Mouse (Mus musculus) kidney, adult 8-10 months (tissue): ENCODE data around the gene Igf1.
A peak's percentile ranks its signal among the peaks of the same experiment; 100 is the strongest.

Source experiments
- DNase-seq, 2 experiments: peaks; one replicate each; pipeline ENCODE4 v3.0.0; 2022

Gene Igf1

DNA sequence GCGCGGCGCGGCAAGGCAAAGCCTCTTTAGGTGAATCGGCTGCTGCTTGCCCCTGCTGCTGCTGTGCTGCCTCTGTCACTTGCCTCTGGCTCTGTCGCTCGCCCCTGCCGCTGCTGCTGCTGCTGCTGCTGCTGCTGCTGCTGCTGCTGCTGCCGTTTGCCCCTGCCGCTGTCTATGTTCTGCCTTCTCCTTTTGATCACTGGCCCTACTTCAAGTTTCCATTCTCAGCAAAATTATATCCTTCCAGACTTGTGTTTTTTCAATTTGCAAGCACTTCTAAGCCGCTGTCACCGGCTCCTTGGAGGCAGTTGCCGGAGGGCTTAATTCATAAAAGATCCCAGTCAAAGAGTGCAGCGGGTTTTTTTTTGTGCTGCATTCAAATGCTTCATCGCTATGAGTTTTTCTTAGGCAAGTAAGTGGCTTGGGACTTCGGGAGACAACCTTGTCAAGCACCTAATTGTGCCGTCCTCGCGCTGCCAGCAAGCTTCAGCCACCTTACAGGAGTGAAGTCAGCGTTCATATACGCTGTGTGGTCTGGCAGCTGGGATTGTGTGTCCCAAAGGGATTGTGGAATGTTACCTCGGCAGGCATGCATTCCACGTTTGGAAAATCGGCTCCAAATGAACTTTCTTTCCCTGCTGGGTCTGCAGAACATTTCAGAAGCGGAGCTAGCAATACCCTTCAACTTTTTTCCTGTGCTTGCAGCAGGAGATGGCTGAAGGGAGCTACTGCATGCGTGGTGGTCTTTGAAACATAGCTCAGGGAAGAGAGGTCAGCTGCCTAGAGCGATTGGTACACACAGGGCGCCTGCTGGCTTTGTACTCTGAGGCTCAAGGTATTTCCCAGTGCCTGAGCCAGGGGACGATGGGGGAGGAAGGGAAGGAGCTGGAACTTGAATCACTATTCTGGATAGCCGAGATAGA, 2.4 kb downstream of the Igf1 start:
- peak in 1 of 2 experiments; percentile 13 for DNase-seq

DNA sequence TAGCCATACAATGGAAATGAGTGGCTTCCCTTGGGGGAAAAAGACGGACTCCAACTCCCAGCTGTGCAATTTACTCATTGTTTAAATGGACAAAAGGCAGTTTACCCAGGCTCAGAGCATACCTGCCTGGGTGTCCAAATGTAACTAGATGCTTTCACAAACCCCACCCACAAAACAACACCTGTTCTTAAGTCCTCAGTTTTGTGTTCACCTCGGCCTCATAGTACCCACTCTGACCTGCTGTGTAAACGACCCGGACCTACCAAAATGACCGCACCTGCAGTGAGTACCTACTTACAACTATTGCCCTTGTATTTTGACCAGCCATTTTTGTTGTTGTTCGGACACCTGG, 3.0 kb downstream of the Igf1 start:
- DNase-seq = no peak

DNA sequence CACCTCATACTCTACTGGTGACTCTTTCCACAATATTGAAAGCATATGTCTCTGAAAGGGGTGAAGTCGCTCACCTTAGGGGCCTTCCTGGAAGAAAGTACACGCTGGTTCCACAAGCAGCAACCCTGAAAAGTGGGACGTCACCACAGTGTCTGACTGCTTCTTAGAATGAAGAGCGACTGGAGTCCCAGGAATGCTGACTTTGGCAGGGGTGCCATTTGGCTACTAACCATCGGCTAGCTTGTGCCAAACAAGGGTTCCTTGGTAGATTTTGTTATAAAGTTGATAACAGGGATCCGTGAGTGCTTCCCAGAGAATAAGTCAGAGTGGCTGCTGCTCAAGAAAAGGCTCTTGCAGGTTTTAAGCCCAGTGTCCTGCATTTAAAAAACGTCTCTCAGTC, 4.8 kb downstream of the Igf1 start:
- no peak for DNase-seq

DNA sequence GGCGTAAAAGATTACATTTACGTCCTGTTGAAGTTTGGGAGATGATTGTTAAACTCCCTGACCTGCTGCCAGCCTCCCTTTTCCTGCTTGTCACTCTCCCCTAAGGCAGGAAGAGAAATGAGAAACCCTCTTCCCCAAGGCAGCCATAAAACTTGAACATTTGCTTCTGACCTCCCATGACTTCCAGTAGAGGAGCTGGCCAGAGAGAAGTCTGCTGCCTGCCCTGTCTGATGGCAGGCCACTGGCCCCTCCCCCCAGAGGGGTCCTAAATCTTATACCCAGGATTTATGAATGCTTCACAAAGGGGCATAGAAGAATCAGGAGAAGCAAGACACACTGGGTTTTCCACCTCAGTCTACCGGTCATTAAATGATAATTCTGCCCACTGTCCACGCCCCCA, 5.3 kb downstream of the Igf1 start:
- DNase-seq = no peak

DNA sequence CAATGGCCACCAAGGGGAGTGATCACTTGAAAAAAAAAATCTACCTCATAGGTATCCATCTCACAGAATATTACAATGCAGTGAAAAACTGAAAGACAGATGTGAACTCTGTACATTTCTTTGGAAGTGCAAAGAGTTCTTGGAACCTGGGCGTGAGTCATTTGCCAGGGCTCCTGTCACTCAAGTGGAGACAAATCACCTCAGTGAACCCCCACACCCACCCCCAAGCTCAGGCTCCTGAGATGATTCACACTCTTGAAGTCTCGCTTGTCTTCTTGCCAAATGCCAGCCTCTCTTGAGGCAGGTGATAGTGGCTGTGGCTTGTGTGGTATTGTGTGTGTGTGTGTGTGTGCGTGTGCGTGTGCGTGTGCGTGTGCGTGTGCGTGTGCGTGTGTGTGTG, 7.6 kb downstream of the Igf1 start:
- no peak for DNase-seq

DNA sequence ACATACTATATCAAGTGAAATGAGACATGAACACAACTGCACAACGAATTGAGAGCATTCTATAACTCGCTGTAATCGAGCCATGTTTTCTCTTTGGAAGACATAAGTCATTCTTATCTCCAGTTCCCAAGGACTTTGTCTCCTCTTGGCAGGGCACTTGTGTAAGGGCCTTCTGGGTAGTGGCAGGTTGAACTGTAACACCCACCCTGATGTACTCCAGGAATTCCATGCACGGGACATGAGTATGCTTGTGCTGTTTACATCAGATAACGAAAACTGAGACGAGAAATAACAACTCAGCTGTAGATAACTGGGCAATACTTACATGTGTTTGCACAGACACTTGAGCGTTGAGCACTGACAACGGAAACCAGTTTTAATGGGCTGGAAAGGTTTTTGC, 8.4 kb downstream of the Igf1 start:
- DNase-seq = no peak

DNA sequence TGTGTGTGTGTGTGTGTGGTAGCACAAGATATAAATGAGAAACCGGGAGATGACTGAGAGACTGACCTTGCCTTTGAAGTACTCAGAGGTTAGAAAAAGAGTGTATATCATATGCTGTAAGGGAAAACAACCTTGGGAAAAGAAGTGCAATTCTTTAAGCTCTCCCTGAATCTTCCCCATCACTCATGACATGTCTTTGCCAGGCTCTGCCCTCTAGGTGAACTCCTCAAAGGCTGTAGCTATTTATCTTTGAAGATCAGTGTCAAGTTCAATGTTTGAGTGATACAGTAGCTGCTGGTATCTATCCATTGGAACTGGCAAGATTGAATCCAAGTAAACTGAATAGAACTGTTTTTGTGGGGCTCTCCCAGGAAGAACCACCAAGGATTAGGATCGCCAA, 9.2 kb downstream of the Igf1 start:
- DNase-seq = no peak

DNA sequence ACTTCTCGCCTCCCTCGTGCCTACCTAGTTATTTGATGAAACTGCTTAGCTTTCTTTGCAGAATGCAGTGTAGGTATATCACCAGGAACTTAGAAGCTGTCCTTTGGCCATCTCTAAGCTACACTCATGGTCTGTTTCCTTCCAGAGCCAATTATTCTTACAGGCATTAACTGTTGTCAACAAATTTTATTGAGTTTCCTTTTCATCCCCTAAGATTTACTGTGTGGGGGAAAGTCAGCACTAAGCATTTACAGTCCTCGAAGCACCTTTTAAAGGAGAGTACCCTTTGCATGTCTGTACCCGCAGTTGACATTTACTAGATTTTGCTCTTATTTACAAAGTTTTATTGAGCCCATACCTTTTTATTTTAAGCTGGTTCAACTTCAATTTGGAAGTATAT, 9.6 kb downstream of the Igf1 start:
- no peak for DNase-seq

DNA sequence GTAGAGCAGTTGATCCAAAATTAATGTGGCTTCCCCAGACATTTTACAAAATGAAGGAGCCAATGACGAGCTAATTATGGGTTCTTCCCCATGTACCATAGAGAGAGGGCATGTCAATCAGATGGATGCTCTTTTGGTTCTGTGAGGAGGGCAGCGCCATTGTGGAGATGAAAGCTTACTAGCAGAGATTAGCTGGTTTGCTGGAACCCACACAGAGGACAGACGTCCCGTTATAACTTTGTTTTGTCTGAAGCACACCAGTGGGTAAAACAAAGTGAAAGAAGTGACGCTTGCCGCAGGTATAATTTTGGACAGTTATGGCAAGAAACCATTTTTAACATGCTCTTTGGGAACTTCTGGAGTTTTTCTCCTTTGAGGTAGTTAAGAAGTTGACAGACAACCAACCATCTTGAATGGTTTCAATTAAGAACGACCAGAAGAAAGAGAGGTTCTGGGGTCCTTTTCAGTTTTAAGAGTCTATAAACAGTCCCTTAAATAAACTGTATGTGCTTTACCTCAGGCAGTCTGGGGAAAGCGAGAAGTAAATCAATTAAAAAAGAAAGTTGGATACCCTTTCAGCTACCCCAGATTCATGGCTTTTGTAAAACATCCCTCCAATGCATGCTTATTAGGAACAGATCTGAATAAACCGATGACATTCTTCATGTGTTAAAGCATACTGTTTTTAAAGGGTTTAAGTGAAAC, 10.4 kb downstream of the Igf1 start:
- no peak for DNase-seq

DNA sequence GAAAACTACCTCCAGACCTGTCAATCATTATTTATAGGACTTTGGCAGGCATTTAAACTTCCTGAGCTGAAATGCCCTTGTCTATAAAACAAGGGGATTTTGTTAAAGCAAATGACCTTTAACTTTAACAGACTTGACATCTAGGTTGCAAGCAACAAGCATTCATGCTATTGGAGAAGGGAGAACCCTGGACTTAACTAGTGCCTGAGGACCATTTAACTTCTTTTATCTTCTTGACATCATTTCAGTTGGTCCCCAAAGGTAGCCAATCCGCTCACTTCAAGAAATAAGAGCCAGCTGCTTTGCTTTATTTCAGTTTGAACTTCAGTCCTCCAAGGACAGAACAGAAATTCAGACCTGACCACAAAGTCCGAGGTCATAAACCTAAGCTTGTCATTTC, 11.1 kb downstream of the Igf1 start:
- no peak for DNase-seq

DNA sequence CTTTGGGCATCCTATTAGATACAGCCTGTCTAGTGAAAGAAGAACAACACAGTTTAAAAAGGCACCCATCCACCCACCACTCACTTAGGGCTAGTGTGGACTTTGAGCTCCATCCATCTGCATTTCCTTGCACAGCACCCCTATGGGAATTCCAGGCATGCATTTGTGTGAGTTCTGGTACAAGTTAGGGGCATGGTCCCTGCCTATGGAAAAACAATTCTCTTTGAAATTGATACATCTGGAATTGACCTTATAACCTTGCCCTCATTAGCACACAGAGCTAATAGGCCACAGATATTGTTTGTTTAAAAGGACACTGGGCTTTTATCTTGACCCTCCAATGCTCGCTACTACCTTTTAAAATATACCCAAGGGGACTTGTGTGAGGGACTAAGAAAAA, 11.6 kb downstream of the Igf1 start:
- no peak for DNase-seq

DNA sequence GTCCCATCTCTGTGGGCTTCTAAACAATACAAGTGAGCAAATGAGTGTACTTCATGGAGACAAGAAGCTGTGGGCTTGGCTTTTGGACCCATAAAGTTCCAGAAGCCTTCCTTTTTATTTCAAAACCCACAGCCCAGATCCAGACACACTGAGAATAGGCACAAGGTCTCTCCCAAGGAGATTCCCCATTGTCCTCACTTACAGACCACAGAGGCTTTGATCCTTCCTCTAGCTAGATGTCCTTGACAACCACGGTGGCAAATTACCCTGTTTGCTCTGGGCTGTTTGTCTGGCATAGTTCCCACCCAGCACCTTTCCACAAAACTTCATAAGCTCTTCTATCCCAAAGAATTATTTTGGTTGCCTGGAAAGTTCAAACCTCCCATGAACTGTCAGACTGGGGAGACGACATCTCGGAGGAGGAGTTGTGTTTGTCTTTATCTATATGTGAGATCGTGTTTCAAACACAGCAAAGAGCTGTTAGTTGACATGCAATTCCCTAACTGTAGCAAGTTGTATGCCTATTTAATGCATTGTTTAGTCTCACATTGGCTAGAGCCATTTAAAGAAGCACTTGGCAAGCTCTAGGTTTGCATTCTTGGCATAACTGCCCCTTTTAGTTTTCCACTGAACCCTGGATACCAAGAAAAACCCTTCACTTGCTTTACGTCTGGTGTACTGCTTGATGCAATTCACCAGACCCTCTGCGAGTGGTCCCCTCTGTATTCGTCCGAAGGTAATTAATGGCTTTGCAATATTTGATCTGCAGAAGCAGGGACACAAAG, 14.0 kb downstream of the Igf1 start:
- DNase-seq = peak in 1 of 2 experiments; percentile 46

DNA sequence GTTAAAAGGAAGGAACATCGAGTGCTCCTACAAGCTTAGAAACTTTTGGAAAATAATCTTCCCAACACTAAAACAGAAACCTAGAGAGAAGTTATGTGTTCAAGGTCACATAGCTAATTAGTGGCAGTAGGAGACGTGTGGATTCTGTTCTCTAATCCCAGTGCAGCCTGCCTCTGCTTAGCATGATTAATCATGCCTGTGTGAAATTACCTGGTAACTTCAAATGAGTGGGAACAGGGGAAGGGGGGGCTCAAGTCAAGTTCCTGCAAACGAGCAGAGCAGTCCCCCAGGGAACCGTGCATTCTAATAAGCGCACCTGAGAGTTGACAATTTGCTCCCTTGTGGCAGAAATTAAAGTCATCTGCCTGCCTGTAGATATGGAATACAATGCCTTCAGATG, 14.8 kb downstream of the Igf1 start:
- DNase-seq = no peak

DNA sequence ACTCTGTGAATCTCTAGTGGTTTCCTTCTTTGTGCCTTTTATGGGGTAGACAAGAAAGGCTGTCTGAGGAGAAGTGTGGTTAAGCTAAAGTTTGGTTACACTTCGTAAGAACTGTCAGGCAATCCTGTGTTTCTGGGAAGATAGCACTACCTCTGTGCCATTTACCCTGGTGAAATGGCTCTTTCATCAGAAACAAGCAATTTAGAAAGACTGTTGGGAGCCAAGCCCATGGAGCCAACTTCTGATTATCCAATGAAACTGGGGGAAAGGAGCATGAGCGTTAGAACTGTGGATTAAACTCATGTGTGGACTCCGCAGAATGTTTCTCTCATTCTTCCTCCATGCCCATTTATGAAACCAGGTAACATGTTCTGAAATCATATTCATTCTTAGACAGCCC, 15.5 kb downstream of the Igf1 start:
- DNase-seq = no peak

DNA sequence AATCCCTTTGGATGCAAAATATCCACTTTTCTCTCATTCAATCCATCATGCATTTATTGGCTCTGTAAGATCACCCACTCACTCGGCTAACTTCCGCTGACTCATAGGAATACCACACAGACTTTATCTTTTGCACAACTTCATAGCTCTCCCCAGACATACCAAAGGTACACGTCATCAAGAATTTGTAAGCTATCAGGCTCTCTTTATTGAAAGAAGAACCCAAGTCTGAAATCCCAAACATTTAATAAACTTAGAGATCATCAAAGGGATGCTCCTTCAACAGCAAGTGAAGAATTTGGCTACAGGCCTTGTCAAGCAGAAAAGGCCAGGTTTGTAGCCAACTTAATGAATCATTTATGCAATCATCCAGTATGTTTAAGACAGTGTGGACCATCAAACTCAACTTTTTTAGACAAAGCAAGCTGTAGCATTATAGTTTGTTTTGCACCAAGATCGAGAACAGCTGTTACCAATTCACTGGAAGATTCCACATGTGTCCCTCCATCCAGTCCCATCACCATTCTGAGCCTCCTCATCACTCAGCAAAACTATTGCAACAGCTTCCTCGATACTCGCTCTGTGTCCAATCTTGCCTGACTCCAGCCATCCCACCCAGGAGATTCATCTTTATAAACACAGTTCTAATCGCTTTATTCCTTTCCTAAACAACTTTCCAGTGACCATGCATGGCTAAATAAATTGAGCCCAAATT, 22.2 kb downstream of the Igf1 start:
- no peak for DNase-seq

DNA sequence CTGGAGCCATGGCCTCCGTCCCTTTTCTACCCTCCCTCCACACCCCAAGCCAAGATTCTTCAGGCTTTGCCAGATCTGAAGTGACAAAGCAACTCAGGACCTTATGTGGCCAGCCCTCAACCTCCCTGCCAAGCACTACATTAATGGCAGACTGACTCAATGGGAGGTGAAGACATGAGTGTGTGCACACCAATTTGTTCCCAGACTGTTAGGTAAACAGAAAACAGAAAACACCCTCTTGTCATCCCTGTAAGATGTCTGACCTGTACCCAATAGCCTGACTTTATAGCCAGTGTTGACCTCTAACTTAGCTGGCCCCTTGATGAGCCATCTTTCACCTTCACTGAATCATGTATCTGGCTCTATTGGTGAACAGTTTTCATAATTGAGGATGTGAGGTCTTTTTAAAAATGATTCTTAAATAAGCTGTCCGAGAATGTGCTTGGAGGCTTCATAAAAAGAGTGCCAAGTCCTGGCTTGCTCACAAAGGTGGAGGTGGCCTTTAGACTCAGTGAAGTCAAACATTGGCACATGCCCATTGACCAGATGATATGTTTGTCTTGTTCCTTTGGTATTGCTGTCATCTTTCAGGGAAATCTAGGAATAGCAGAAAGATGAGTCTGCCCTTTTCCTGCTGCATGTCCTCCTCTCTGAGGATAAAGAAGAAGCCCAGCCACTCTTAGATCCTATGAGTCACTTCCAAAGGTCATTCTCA, 27.4 kb downstream of the Igf1 start:
- no peak for DNase-seq

DNA sequence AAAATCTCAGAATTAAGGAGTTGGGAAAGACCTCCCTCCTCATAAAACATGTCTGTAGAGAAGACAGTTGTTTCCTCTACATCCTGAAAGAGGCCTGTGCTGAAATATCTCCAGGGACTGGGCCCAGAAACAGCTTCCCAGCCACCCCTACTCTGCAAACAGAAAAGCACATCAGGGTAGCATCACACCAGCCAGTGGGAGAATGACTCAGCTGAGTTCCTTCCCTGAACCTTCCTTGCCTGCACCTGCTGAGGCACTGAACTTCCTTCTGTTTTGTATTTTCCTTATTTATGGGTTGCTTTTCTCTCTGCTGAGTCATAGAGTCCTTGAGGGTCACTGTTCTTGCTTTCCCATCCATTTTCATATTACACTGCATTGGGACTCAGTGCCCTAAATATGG, 31.8 kb downstream of the Igf1 start:
- peak in 1 of 2 experiments; percentile 14 for DNase-seq

DNA sequence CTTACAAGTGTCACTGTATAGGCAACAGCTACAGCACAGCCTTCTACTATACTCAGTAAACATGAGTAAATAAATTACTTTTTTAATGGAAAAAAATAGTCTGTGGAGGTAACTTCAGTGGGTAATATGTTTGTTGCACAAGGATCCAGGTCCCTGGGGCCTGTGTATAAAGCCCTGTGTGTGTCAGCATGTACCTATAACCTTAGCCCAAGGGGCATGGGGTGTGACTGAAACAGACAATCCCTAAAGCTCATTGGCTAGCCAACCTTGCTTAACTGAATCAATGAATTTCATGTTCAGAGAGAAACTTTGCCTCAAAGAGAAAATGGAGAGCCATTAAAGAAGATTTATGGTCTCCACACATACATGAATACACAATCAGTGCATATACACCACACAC, 34.2 kb downstream of the Igf1 start:
- DNase-seq = no peak

DNA sequence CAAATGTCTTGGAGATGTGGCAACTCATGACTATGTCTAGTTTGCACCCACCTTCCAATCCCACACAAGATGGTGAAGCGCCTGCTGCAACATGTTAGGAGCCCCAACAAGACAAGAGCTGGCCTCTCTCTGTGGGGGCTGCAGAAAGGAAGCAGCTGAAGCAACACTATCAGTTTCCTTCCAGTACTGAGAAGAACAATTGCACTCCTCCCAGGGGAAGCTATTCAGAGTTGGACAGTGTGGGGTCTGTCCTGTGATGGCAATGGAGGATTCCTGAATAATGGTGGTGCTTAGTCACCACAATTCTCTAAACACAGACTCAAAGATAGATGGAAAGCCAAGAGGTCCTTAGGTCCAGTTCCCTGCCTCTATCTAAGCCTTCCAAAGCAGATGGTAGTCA, 35.2 kb downstream of the Igf1 start:
- DNase-seq = no peak

DNA sequence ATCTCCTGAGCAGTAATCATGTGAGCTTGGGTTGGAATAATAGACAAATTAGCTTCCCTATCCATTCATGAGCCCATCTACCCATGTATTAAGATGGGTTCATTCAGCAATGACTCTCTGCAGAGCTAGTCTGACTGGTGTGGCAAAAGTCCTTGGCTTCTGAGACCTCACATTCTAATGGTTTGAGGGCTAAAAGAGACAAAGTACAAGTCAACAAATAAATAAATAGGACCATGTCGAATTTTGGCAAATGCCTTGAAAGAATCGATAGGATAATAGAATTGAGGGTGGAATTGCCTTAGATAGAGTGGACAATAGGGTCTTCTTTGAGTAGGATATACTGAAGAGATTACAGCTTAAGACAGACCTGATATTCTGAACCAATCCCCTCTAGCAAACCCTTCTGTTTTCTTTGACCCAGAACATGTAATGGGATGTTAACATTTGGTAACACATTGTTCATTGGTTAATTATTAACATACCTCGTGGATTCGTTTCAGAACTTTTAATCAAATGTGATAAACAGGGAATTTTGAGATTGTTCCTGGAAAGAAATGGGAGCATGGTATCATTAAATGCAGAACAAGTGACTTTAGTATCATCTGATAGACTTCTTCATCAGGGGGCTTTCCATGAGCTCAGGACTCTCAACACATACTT, 36.5 kb downstream of the Igf1 start:
- no peak for DNase-seq

DNA sequence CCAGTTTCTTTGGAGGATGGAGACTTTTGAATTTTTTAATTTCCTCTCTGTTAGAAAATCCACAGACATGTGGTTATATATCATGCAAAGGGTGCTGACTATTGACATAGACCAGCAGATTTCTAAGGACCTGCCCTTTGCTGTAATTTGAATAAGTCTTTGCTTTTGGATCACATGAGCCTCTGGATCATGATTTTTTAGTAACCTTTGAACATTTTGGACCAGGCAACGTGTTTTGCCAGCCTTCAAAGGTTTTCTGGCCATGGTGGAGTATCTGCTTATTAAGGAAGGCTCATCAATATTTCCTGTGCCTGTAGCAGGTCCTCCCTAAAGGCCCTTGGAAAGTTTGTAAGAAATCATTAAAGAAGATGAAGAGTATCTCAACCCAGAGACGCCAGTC, 37.3 kb downstream of the Igf1 start:
- DNase-seq = no peak

DNA sequence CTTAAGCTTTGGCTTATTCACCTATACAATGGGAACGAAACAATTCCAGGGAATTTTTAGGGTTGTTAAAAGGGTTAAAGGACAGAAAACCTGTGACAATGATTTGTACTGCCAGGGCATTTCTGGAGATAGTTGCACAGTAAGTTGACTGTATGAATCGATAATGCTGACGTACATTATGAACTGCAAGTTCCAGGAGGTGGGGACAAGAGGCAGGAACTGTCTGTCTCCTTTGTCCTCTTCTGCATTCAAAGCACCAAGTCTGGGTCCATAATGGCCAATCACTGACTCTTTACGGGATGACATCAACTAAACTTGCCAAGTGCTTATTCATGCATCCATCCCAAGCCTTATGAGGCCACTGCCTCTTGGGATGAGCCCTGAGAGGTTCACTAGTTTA, 39.3 kb downstream of the Igf1 start:
- no peak for DNase-seq
